Mouse (Mus musculus) heart, postnatal 0 days (tissue): ENCODE results near the gene Aox1. TPM values are rescaled to one million over a fixed set of nuclear protein-coding genes. Genes with fewer than 3 reads are reported as not detected.

Source experiments
- ATAC-seq: fragments of 200-750 bp; cut with Nextera tagmentation; 2 replicates; pipeline ENCODE4 v1.8.0; 2017; ENCODE audit warnings: low read depth, moderate number of reproducible peaks, moderate library complexity; ENCODE audit not compliant: insufficient read depth
- DNase-seq: peaks from one replicate; pipeline ENCODE4 v3.0.0-alpha.2; 2016; ENCODE audit warnings: low spot score
- H3K27ac ChIP-seq: fragments of 300-500 bp; sonication (generic); 2 replicates; pipeline ENCODE4 v1.5.1; 2014; ENCODE audit warnings: low read depth, mild to moderate bottlenecking
- H3K27me3 ChIP-seq: fragments of 300-500 bp; sonication (generic); 2 replicates; pipeline ENCODE4 v1.6.1; 2014; ENCODE audit warnings: low read length, mixed read lengths; ENCODE audit not compliant: control insufficient read depth, insufficient read depth
- H3K36me3 ChIP-seq: fragments of 300-500 bp; sonication (generic); replicated peaks from 2 replicates; pipeline ENCODE4 v1.6.1; 2014; ENCODE audit warnings: low read length, mixed read lengths; ENCODE audit not compliant: control insufficient read depth, insufficient read depth
- H3K4me1 ChIP-seq: fragments of 300-500 bp; sonication (generic); 2 replicates; pipeline ENCODE4 v1.6.1; 2014; ENCODE audit warnings: antibody characterized with exemption; ENCODE audit not compliant: control insufficient read depth, insufficient read depth
- H3K4me2 ChIP-seq: fragments of 300-500 bp; sonication (generic); 2 replicates; pipeline ENCODE4 v1.6.1; 2014; ENCODE audit warnings: low read depth, mild to moderate bottlenecking, low read length, moderate library complexity
- H3K4me3 ChIP-seq: fragments of 300-500 bp; sonication (generic); 2 replicates; pipeline ENCODE4 v1.5.1; 2014; ENCODE audit warnings: low read depth, low read length
- H3K9ac ChIP-seq: fragments of 300-500 bp; sonication (generic); replicated peaks from 2 replicates; pipeline ENCODE4 v1.6.1; 2014; ENCODE audit warnings: low read depth, low read length, mixed read lengths
- H3K9me3 ChIP-seq: fragments of 300-500 bp; sonication (generic); replicated peaks from 2 replicates; pipeline ENCODE4 v1.6.1; 2016; ENCODE audit warnings: low read length; ENCODE audit not compliant: control insufficient read depth
- CTCF ChIP-seq: IDR thresholded peaks from 2 replicates; pipeline ENCODE4 v1.5.1; 2016; ENCODE audit warnings: antibody characterized with exemption, control low read depth, low read depth
- EP300 ChIP-seq: IDR thresholded peaks from 2 replicates; pipeline ENCODE4 v1.6.1; 2016; ENCODE audit warnings: antibody characterized with exemption, low read depth
- WGBS: fragments of 180-500 bp; shearing (Covaris S2); extraction: QIAGEN DNeasy Blood & Tissue Kit; methylation state at CpG from one replicate; pipeline ENCODE4 v1.1.7; 2014; 5-methylcytosine and 5-hydroxymethylcytosine counted together
- polyA plus RNA-seq: library from polyadenylated mRNA; unstranded; fragments of >200 nt; fragmentation: Nextera tagmentation; extraction: Ambion mirVana; gene quantifications from 2 replicates; pipeline ENCODE4 v1.2.1, GENCODE M21; 2015
- total RNA-seq: library from RNA; depleted of rRNA; stranded (reverse); fragments of >200 nt; gene quantifications from 2 replicates; pipeline ENCODE4 v1.2.3, GENCODE M21; 2014; ENCODE audit warnings: low replicate concordance; rRNA removed

Aox1 gene
- total and polyA plus RNA-seq, 2 experiments from 2014 or later, result 1.1 to 2.4 TPM

DNA sequence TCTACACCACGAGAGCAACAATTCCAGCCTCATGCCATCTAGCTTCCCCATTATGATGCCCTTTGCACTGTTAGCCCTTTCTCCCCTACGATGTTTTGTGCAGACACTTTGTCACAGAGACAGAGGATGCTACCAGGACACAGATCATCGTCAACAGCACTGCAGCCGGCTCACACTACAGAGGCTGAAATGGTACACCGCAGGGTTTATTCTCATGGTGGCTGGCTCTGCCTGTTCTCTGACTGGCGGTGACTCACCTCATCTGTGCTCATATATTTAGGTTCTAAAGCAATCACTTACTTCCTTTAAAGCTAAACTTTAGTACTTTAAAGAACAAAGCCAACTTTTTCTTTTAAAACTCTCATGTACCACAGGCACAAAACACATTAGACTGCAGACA lies 118.0 kb downstream of the Aox1 start:
- no peaks in the 10 kb centered on the region for H3K9me3 ChIP-seq
- TF ChIP-seq CTCF, result no peak
- no peak for TF ChIP-seq EP300
- H3K9ac ChIP-seq, result no peak overlapping the region
- no peak overlapping the region for H3K27ac ChIP-seq
- WGBS, result 77% methylated on average over 6 of the region's 6 CpGs
- no peak overlapping the region for H3K4me2 ChIP-seq
- H3K36me3 ChIP-seq, result no peaks in the 10 kb centered on the region
- H3K27me3 ChIP-seq, result no peaks in the 10 kb centered on the region
- DNase-seq, result no peak
- H3K4me3 ChIP-seq, result no peak overlapping the region
- ATAC-seq, result no peak
- H3K4me1 ChIP-seq, result no peaks in the 10 kb centered on the region

DNA sequence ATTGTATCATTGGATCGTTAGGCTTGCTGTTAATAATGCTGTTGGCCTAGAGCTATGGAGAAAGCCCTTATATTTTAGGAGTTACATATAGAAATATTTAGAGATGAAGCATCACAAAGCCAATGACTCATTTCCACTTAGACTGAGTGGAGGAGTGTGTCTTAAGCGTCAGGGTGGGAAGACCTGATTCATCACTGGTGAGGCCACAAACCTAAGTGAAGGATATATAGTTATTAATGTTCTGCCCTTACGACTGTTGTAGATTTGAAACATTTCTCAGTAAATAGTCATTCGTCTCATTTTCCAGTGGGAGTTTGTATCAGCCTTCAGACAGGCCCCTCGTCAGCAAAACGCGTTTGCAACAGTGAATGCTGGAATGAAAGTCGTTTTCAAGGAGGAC lies 122.5 kb downstream of the Aox1 start:
- Histone ChIP-seq H3K36me3 (no peaks in the 10 kb centered on the region), H3K27ac (no peak overlapping the region), H3K4me3 (no peak overlapping the region), H3K9ac (no peak overlapping the region), H3K4me2 (no peak overlapping the region), H3K4me1 (no peaks in the 10 kb centered on the region), H3K27me3 (no peaks in the 10 kb centered on the region), H3K9me3 (no peaks in the 10 kb centered on the region)
- DNase-seq, result no peak
- TF ChIP-seq CTCF (no peak), EP300 (no peak)
- ATAC-seq, result no peak
- WGBS, result 56% methylated on average over 8 of the region's 8 CpGs

Other genes with a start within 250 kb of the Aox1 start
- 11.4 and 13.7 TPM in 2 replicates for gene Sgo2a, start 34.0 kb upstream of the Aox1 start, total RNA-seq
- 6.9 and 7.1 TPM in 2 replicates for gene Sgo2a, start 34.0 kb upstream of the Aox1 start, polyA plus RNA-seq
- 8.9 and 13.6 TPM in 2 replicates for gene Kctd18, start 11.0 kb upstream of the Aox1 start, total RNA-seq
- gene Kctd18, start 11.0 kb upstream of the Aox1 start, polyA plus RNA-seq, result 7.6 and 7.8 TPM in 2 replicates
- not detected in 2 replicates for gene Aox3, start 83.2 kb downstream of the Aox1 start, total RNA-seq
- gene Aox3, start 83.2 kb downstream of the Aox1 start, polyA plus RNA-seq, result 0.12 and 0.54 TPM in 2 replicates
- not detected in 2 replicates for gene Aox4, start 180.5 kb downstream of the Aox1 start, total RNA-seq
- not detected in 2 replicates for gene Aox4, start 180.5 kb downstream of the Aox1 start, polyA plus RNA-seq
- 0.08 TPM in 1 of 2 replicates, not detected in the other for gene Aox2, start 248.4 kb downstream of the Aox1 start, total RNA-seq
- gene Aox2, start 248.4 kb downstream of the Aox1 start, polyA plus RNA-seq, result not detected in 2 replicates